Mouse (Mus musculus): ENCODE data around the gene Pou6f2. TPM values are rescaled to one million over a fixed set of nuclear protein-coding genes. Genes with fewer than 3 reads are reported as not detected.

Pou6f2 gene
- polyA plus RNA-seq, 1 experiment from 2014 or later: not detected

DNA sequence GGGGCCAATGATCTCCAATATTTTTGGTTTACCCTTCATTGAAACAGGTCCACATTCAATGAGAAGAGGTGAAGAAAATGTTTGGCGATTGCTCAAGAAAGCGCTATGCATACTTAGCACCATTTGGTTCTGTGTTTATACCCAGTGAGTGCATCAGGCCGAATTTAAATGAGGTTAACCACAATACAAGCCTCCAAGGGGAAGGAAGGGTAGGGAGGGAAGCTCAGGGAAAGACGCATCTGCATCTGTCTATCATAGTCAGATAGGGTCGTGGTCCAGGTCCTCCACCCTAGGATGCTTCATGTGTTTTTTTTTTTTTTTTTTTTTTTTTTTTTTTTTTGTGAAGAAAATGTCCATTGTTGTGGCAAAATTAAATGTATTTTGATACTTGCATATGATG, 236.9 kb downstream of the Pou6f2 start:
- WGBS (ENCODE audit: missing documents): 67% methylated on average over 5 of the region's 5 CpGs
- H3K27ac ChIP-seq: no peak overlapping the region
- no peaks in the 10 kb centered on the region for H3K79me2 ChIP-seq (ENCODE audit: inconsistent target)
- H3K36me3 ChIP-seq (ENCODE audit: inconsistent target): no peaks in the 10 kb centered on the region
- H3K4me3 ChIP-seq (ENCODE audit: inconsistent target): no peak overlapping the region

DNA sequence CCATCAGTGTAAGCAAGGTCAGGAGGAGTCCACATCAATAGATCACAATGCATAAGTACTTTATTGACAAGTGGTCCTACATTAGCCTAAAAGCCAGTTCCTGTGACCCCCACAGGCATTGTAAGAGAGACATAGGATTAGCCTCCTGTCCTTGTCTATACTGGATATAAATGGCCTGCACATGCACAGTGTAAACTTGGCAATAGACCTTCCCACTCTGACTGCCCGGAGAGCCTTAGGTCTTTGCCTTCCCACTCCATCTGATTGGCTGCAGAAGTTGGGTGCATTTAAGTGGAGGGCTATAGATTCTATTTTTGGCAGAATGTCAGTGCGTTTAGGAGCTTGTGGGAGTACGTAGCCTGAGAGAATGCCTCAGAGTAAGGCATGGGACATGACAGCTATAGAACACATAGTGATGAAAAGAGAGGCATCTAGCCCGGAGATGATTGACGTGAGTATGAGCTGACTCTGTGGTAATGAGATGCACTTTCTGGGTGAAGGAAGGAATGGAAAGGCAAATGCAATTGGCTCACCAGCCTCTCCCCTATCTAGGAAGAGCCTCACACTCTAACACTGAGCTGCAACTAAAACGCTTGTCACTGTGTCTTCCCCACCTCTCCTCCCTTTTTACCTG, 243.4 kb downstream of the Pou6f2 start:
- H3K27ac ChIP-seq: no peak overlapping the region
- H3K36me3 ChIP-seq (ENCODE audit: inconsistent target): no peaks in the 10 kb centered on the region
- H3K4me3 ChIP-seq (ENCODE audit: inconsistent target): no peak overlapping the region
- H3K79me2 ChIP-seq (ENCODE audit: inconsistent target): no peaks in the 10 kb centered on the region
- 94% methylated on average over 6 of the region's 6 CpGs for WGBS (ENCODE audit: missing documents)

DNA sequence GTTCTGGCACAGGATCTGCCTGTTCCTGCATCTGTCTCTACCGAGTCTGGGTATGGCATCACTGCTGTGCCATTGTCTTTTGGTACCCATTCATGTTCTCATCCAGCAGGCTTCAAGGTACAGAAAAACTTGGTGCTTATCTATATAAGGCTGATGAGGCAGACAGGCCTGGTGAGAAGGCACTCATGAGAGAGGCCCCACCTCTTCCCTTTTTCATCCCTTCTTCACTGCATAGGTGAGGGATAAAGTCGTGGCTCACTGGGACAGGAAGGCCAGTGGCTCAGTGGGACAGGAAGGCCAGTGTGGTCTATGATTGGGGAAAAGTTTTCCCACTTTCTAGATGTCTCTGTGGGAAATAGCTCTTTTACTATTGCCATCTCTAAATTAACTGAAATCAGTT, 263.8 kb downstream of the Pou6f2 start:
- no peaks in the 10 kb centered on the region for H3K79me2 ChIP-seq (ENCODE audit: inconsistent target)
- H3K36me3 ChIP-seq (ENCODE audit: inconsistent target): no peaks in the 10 kb centered on the region
- 66% methylated on average over 2 of the region's 2 CpGs for WGBS (ENCODE audit: missing documents)
- no peak overlapping the region for H3K4me3 ChIP-seq (ENCODE audit: inconsistent target)
- no peak overlapping the region for H3K27ac ChIP-seq

DNA sequence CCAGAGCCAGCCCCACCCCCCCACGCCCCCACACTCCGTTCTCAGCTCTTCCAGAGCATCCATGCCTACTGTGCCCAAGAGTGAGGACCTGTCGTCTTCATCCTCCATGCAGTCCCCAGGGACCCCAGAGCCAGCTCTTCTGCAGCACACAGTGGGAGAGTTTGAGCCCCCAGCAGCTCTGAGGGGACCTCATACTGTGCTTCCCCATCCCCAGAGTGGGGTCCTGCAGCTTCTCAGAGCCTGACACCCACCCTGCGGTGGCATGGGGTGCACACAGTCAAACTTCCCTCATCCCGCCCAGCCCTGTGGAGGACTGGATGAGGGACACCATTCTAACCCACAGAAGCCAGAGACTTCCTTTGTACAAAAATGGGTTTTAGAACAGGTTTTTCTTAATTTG, 264.3 kb downstream of the Pou6f2 start:
- no peaks in the 10 kb centered on the region for H3K79me2 ChIP-seq (ENCODE audit: inconsistent target)
- 86% methylated on average over 4 of the region's 5 CpGs for WGBS (ENCODE audit: missing documents)
- no peak overlapping the region for H3K27ac ChIP-seq
- no peaks in the 10 kb centered on the region for H3K36me3 ChIP-seq (ENCODE audit: inconsistent target)
- H3K4me3 ChIP-seq (ENCODE audit: inconsistent target): no peak overlapping the region

DNA sequence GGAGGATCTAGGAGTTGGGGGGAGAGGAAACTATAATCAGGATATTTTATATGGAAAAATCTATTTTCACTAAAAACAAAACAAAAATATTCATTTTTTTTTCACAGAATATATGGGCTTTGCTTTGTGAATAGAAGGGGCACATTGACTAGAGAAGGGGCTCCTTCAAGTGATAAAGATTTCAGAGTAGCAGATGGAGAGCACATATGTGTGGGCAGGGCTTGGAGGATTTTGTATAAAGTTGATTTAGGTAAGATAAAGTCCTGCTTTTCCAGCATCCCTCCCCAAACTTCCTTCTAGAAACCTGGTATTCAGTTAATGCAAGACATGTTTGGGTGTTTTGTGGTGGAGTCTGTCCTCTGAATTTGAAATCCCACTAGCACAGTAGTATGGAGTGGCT, 266.2 kb downstream of the Pou6f2 start:
- Histone ChIP-seq H3K4me3 (ENCODE audit: inconsistent target) (no peak overlapping the region), H3K27ac (no peak overlapping the region), H3K36me3 (ENCODE audit: inconsistent target) (no peaks in the 10 kb centered on the region), H3K79me2 (ENCODE audit: inconsistent target) (no peaks in the 10 kb centered on the region)

DNA sequence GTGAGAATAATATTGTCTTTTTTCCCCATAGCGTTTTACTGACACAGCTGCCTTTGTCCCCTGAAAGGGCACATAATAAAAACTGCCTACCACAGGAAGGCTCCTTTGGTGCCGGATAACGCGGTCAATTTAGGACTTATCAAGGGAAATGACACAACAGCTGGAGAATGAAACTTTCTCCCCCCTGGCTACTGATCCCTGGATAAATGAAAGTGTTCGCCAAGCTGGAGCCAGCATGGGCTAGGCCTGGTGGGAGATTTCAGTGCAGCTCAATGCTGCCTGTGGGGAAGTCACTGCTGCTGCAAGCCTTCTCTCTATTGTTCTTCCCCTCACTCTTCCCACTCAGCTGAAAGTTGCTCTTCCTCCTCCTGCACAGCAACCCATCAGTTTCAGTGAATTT, 267.8 kb downstream of the Pou6f2 start:
- Histone ChIP-seq H3K79me2 (ENCODE audit: inconsistent target) (no peaks in the 10 kb centered on the region), H3K36me3 (ENCODE audit: inconsistent target) (no peaks in the 10 kb centered on the region), H3K4me3 (ENCODE audit: inconsistent target) (no peak overlapping the region), H3K27ac (no peak overlapping the region)
- WGBS (ENCODE audit: missing documents): 63% methylated on average over 5 of the region's 5 CpGs

DNA sequence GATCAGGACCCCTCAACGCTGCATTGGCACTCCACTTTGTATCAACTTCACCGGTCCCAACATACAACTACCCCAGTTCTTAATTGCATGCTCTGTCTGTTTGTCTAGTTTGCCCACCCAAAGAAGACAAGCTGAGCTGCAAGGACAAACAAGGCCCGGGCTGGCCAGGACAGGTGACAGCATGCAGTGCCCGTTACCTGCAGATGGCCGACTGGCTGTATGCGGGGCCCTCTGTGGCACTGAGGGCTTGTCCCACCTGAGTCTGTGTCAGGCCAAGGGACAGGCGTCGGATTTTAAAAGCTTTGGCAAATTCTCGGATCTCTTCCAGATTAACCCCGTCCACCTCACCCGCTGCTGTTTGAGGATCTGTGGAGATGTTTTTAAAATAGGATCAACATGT, 268.7 kb downstream of the Pou6f2 start:
- H3K79me2 ChIP-seq (ENCODE audit: inconsistent target): no peaks in the 10 kb centered on the region
- no peak overlapping the region for H3K27ac ChIP-seq
- WGBS (ENCODE audit: missing documents): 94% methylated on average over 11 of the region's 11 CpGs
- no peak overlapping the region for H3K4me3 ChIP-seq (ENCODE audit: inconsistent target)
- no peaks in the 10 kb centered on the region for H3K36me3 ChIP-seq (ENCODE audit: inconsistent target)

DNA sequence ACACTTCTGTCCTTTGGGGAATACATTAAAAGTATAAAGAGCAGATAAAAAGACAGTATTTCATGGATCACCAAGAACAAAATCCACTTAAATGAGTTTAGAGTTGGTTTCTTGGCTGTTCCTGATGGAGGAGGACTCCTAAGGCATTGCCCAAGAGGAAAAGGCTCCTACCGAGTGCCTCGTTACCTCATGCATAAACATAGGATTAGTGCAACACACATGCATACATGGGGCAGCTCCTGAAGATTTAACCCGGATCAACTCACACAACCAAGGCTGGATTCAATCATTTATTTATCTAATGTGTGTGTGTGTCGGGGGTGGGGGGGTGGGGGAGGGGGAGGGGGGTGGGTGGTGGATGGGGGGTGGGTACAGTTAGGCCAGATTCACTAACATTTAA, 269.4 kb downstream of the Pou6f2 start:
- Histone ChIP-seq H3K4me3 (ENCODE audit: inconsistent target) (no peak overlapping the region), H3K79me2 (ENCODE audit: inconsistent target) (no peaks in the 10 kb centered on the region)
- 70% methylated on average over 2 of the region's 4 CpGs for WGBS (ENCODE audit: missing documents)

DNA sequence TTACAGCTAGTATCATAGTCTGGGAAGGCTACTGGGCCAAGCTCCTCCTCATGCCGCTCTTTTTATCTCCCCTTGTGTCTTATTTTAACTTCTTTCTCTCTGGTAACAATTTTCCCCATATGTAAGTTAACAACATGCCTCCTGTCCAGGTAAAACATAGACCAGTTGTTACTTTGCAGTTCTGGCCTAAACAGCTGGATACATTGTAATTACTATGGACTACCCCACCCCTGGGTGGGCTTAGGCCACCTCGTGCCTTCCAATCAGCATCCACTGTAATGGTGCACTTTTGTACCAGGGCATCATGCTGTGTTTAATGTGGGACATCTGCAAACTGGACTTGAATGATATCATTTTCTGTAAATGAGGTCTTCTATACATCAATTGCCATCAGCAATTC, 271.4 kb downstream of the Pou6f2 start:
- no peak overlapping the region for H3K4me3 ChIP-seq (ENCODE audit: inconsistent target)
- WGBS (ENCODE audit: missing documents): 69% methylated on average over 2 of the region's 2 CpGs
- H3K79me2 ChIP-seq (ENCODE audit: inconsistent target): no peaks in the 10 kb centered on the region
- no peak overlapping the region for H3K27ac ChIP-seq
- no peaks in the 10 kb centered on the region for H3K36me3 ChIP-seq (ENCODE audit: inconsistent target)

More for the DNA sequence above, 269.4 kb downstream of the Pou6f2 start:
- Histone ChIP-seq H3K36me3 (ENCODE audit: inconsistent target) (no peaks in the 10 kb centered on the region), H3K27ac (no peak overlapping the region)

DNA sequence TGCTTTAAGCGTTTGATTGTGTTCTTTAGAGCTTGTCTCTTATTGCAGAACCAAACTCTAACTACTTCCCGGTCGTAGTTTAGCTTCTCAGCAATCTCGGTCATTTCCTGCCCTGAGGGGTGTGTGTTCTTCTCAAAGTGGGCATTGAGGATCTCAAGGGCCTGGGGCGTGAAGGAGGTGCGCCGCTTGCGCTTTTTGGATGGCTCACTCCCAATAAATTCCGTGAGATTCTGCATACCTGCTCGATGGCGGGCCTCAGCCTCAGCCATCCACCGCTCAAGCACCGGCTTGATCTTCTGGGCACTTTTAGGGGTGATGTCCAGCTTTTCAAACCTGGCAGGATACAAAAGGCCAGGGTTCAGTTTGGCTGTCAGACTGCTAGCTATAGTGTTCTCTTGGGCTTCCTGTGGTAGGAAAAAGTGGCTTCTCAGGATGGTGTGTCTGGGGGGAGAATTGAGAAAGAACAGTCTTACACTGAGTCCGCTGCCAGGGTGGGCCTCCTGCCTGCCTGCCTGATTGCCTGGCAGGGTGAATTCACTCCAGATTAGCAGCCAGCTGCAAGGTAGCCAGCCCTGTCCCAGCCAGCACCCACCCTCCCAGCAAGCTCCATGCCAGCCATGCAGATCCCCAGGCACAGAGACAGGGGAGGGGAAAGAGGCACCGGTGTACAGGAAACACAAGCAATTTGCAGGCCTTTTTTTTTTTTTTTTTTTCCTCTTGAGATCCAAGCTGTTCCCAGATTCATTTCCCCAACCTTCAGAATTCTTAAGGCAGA, 272.1 kb downstream of the Pou6f2 start:
- Histone ChIP-seq H3K27ac (no peak overlapping the region), H3K36me3 (ENCODE audit: inconsistent target) (no peaks in the 10 kb centered on the region), H3K4me3 (ENCODE audit: inconsistent target) (no peak overlapping the region), H3K79me2 (ENCODE audit: inconsistent target) (no peaks in the 10 kb centered on the region)
- WGBS (ENCODE audit: missing documents): 69% methylated on average over 15 of the region's 15 CpGs

DNA sequence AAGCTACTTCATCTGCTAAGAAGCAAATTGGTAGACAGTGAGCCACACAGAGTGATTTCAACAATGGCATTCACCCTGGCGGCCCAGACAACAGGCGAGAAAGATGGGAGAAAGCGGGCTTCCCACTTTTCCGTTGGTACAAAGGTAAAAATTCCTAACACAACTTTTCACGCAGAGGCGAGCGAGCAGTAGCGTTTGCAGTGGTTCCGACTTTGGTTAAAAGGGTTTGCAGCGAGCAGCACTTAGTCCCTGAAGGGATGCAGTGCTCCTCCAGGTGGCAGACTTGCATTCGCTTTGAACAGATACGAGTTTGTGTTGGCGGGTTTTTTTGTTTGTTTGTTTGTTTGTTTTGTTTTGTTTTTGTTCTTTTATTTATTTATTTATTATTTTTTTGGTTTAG, 273.1 kb downstream of the Pou6f2 start:
- Histone ChIP-seq H3K4me3 (ENCODE audit: inconsistent target) (no peak overlapping the region), H3K79me2 (ENCODE audit: inconsistent target) (no peaks in the 10 kb centered on the region), H3K27ac (no peak overlapping the region), H3K36me3 (ENCODE audit: inconsistent target) (no peaks in the 10 kb centered on the region)
- 8% methylated on average over 13 of the region's 13 CpGs for WGBS (ENCODE audit: missing documents)

DNA sequence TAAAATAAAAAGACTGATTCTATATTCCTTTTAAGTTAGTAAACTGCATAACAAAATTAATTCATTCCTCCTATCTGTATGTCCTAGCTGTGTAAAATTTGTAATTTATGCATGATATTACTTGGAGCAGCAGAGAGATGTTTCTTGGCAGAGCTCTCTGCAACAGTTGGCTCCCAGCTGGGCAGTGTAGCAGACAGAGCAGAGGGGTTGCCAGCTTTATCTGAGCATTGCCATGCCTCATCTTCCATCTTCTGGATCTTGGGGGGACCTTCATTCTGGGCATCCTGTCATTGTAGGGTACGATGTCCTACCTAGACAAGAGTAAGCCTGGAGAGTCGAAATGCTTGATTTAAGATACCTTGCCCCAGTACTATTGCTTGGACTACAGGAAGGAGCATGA, 277.1 kb downstream of the Pou6f2 start:
- H3K27ac ChIP-seq: no peak overlapping the region
- no peaks in the 10 kb centered on the region for H3K36me3 ChIP-seq (ENCODE audit: inconsistent target)
- H3K79me2 ChIP-seq (ENCODE audit: inconsistent target): no peaks in the 10 kb centered on the region
- no peak overlapping the region for H3K4me3 ChIP-seq (ENCODE audit: inconsistent target)
- 93% methylated on average over 2 of the region's 2 CpGs for WGBS (ENCODE audit: missing documents)

DNA sequence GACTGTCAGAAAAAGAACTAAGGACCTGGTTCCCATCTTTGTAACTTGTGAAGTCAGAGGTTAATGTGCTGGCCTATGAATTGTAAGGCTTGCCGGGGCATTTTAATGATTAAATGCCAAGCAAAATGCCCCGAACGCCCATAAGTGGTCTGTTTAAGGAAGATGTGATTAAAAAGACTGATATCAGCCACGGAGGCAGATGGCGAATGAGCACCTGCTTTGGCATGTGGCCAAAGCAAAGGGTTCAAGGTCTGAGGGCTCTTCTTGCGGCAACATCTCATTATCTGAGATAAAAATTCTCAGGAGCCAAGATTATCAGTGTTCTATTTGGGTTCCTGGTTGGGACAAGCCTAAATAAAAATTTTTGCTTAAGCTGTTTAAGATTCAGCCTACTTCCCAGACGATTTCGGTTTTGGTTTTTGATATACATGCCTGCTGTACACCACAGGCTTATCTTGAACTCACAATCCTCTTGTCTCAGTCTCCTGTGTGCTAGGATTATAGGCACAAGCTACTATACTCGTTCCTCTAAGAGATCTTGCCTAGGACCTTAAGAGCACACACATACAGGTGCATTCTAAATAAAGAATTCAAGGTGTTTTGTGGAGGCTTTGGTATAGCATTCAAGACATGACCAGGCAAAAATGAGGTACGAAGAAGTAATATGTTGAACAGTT, 315.9 kb downstream of the Pou6f2 start:
- H3K36me3 ChIP-seq (ENCODE audit: inconsistent target): no peaks in the 10 kb centered on the region
- no peaks in the 10 kb centered on the region for H3K79me2 ChIP-seq (ENCODE audit: inconsistent target)
- no peak overlapping the region for H3K27ac ChIP-seq
- WGBS (ENCODE audit: missing documents): 80% methylated on average over 10 of the region's 10 CpGs
- no peak overlapping the region for H3K4me3 ChIP-seq (ENCODE audit: inconsistent target)

Measured in macrophage (primary cell).